Mouse (Mus musculus) forebrain, embryonic 11.5 days (tissue): ENCODE measurements around the gene Gpn1. TPM values are rescaled to one million over a fixed set of nuclear protein-coding genes. Genes with fewer than 3 reads are reported as not detected.

Source experiments
- ATAC-seq: fragments of 200-750 bp; cut with Nextera tagmentation; replicated peaks from 2 replicates; pipeline ENCODE4 v1.8.0; 2017; ENCODE audit warnings: moderate TSS enrichment; ENCODE audit not compliant: low FRiP score
- DNase-seq: peaks from one replicate; pipeline ENCODE4 v3.0.0-alpha.2; 2017; ENCODE audit warnings: low spot score
- H3K27ac ChIP-seq: fragments of 300-500 bp; sonication (generic); 2 replicates; pipeline ENCODE4 v1.5.1; 2014; ENCODE audit warnings: low read depth, low read length
- H3K27me3 ChIP-seq: fragments of 300-500 bp; sonication (generic); 2 replicates; pipeline ENCODE4 v1.6.1; 2014; ENCODE audit warnings: mild to moderate bottlenecking, low read length, mixed read lengths; ENCODE audit not compliant: control insufficient read depth, insufficient read depth
- H3K36me3 ChIP-seq: fragments of 300-500 bp; sonication (generic); 2 replicates; pipeline ENCODE4 v1.6.1; 2014; ENCODE audit warnings: mild to moderate bottlenecking, low read length, moderate library complexity, mixed read lengths; ENCODE audit not compliant: control insufficient read depth, insufficient read depth
- H3K4me1 ChIP-seq: fragments of 300-500 bp; sonication (generic); replicated peaks from 2 replicates; pipeline ENCODE4 v1.6.1; 2014; ENCODE audit warnings: low read length, mixed read lengths; ENCODE audit not compliant: control insufficient read depth, insufficient read depth
- H3K4me2 ChIP-seq: fragments of 300-500 bp; sonication (generic); 2 replicates; pipeline ENCODE4 v1.6.1; 2014; ENCODE audit warnings: low read depth, mild to moderate bottlenecking, low read length, moderate library complexity, mixed read lengths; ENCODE audit not compliant: severe bottlenecking
- H3K4me3 ChIP-seq: fragments of 300-500 bp; sonication (generic); 2 replicates; pipeline ENCODE4 v1.5.1; 2014; ENCODE audit warnings: low read depth, low read length
- H3K9ac ChIP-seq: fragments of 300-500 bp; sonication (generic); 2 replicates; pipeline ENCODE4 v1.6.1; 2014; ENCODE audit warnings: low read length
- H3K9me3 ChIP-seq: fragments of 300-500 bp; sonication (generic); 2 replicates; pipeline ENCODE4 v1.6.1; 2016; ENCODE audit warnings: low read length, mixed read lengths; ENCODE audit not compliant: control insufficient read depth
- WGBS: fragments of 180-500 bp; shearing (Covaris S2); extraction: QIAGEN DNeasy Blood & Tissue Kit; methylation state at CpG from one replicate; pipeline ENCODE4 v1.1.7; 2014; 5-methylcytosine and 5-hydroxymethylcytosine counted together
- polyA plus RNA-seq: library from polyadenylated mRNA; unstranded; fragments of >200 nt; fragmentation: Nextera tagmentation; extraction: Ambion mirVana; gene quantifications from 2 replicates; pipeline ENCODE4 v1.2.1, GENCODE M21; 2014

The Gpn1 gene
- polyA plus RNA-seq, 1 experiment from 2014 or later: 78.9 TPM

DNA sequence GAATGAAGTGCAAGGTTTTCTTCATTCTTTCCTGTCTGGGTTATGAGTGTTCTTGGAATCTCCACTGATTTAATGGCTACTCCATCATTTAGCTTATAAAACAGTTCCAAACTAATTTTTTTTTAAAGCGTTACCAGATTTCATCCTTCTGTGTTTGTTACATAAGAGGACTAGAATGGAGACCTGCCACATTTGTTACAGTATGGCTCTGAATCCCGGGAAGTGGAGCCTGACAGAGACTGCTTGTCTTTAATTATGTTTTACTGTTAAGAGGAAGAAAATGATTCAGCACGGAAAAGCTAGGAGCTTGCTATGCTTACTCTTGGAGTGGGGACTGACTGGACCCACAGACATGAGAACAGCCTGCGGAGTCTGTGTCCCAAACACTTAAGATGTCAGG lies 14.0 kb upstream of the Gpn1 start:
- H3K4me1 ChIP-seq: no peaks in the 10 kb centered on the region
- H3K36me3 ChIP-seq: peaks cover 5% of the 10 kb centered on the region; the same call in 1 of the 2 replicates
- DNase-seq (no peak), ATAC-seq (no peak)
- H3K4me3 ChIP-seq: no peak overlapping the region
- no peak overlapping the region for H3K9ac ChIP-seq
- H3K27me3 ChIP-seq: no peaks in the 10 kb centered on the region
- H3K4me2 ChIP-seq: no peak overlapping the region
- WGBS: 91% methylated on average over 4 of the region's 4 CpGs
- no peaks in the 10 kb centered on the region for H3K9me3 ChIP-seq
- no peak overlapping the region for H3K27ac ChIP-seq

DNA sequence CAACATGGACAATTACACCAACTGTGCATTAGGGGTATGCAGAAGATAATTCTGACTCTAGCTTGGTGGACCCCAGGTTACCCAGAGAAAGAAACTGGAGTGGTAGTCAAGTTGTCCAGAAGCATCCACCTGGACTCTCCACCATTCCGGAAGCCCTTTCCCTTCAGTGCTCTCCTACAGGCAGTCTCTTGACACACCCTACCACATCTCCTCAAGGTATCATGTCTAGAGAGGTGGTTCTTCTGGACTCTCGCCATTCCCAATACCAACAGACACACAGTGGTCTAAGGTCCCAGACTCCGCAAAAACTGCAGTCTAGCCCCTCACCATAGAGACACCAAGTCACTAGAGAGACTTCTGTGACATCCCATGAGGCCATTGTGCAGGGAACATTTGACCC lies 9.1 kb upstream of the Gpn1 start, which contains the start of gene 4930548H24Rik:
TSS of gene 4930548H24Rik (plus strand) at position 301 of the 400 bp plus-strand sequence.
- Histone ChIP-seq H3K9ac (no peak within 1 kb of the TSS), H3K36me3 (no peaks in the 10 kb centered on the region; the same call in 1 of the 2 replicates), H3K9me3 (no peaks in the 10 kb centered on the region), H3K27me3 (no peaks in the 10 kb centered on the region), H3K4me1 (no peaks in the 10 kb centered on the region), H3K4me2 (no peak within 1 kb of the TSS), H3K4me3 (no peak within 1 kb of the TSS), H3K27ac (no peak within 1 kb of the TSS)
- WGBS: 94% methylated on average over 3 of the region's 3 CpGs
- DNase-seq (no peak), ATAC-seq (no peak)

DNA sequence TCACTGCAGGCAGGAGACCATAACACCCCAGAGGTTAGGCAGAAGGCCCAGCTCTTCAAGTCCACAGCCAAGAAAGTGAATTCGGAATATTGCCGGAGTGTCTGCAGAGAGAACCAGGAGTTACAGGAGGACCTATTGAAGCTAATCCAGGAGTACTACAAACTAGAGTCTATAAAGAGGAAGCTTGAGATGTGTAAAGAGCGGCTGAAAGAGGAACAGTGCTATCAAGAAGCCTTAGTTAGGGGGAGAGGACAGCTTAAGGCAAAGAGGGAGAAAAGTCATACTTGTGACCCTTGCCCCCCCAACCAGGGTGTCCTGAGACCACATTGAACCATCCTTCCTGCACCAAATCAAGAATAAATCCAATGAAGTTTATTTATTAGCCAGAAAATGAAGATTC lies 6.7 kb upstream of the Gpn1 start:
- H3K4me2 ChIP-seq: no peak overlapping the region
- no peaks in the 10 kb centered on the region for H3K27me3 ChIP-seq

DNA sequence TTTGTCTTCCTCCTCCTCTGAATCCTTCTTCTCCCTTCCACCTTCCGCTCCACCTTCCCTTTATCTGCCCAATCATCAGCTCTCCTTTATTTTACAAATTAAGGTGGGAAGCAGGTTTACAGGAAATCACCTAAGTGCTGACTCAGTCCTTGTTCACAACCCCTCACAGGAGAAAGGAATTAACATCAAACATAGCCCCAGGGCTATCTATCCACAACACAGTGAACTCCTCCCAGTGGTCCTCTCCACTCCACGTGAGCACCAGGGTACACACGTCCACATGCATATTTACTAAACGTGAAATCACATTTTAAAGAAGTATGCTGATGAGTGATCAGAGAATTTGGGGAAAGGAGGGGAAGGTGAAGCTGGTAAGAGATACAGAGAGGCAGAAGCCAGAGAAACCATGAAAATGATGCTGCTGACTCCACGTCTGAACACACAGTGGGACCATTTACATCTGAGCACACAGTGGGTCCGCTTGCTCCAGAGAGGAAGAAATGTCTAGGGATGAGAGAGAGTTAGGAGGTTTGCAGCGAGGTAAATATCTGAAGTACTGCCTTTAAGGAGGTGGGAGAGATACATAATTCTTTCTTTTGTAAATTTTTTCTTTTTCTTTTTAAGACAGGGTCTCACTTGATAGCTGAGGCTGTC lies 5.3 kb upstream of the Gpn1 start:
- Histone ChIP-seq H3K4me1 (no peaks in the 10 kb centered on the region), H3K36me3 (no peaks in the 10 kb centered on the region), H3K27me3 (no peaks in the 10 kb centered on the region), H3K27ac (no peak overlapping the region), H3K9me3 (no peaks in the 10 kb centered on the region), H3K9ac (no peak overlapping the region), H3K4me3 (no peak overlapping the region), H3K4me2 (no peak overlapping the region)
- 71% methylated on average over 7 of the region's 7 CpGs for WGBS
- no peak for DNase-seq
- ATAC-seq: no peak

More for the DNA sequence above, 6.7 kb upstream of the Gpn1 start:
- DNase-seq (no peak), ATAC-seq (no peak)
- H3K4me1 ChIP-seq: no peaks in the 10 kb centered on the region
- H3K4me3 ChIP-seq: no peak overlapping the region
- H3K9ac ChIP-seq: no peak overlapping the region
- H3K36me3 ChIP-seq: no peaks in the 10 kb centered on the region
- WGBS: 91% methylated on average over 3 of the region's 3 CpGs
- no peak overlapping the region for H3K27ac ChIP-seq
- no peaks in the 10 kb centered on the region for H3K9me3 ChIP-seq

DNA sequence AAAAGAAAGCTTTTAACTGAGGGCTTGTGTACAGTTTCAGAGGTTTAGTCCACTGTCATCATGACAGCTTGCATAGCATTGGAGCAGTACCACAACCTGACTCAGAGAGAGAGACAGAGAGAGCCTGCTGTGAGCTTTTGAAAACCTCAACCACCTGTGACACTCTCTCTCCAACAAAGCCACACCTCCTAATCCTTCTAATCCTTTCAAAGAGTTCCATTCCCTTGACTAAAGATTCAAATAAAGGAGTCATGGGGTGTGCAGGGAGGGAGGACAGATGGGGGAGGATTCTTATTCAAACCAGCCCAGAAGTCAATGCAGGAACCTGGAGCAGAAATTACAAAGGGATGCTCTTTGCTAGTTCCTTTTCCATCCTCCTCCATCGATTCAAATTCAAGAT lies 2.5 kb upstream of the Gpn1 start:
- Histone ChIP-seq H3K36me3 (no peaks in the 10 kb centered on the region), H3K27ac (no peak overlapping the region), H3K4me2 (no peak overlapping the region), H3K4me3 (no peak overlapping the region), H3K9ac (no peak overlapping the region), H3K9me3 (no peaks in the 10 kb centered on the region), H3K4me1 (peaks cover 4% of the 10 kb centered on the region; the same call in 1 of the 2 replicates), H3K27me3 (no peaks in the 10 kb centered on the region)
- ATAC-seq (no peak), DNase-seq (no peak)
- 55% methylated on average over 1 of the region's 1 CpGs for WGBS

DNA sequence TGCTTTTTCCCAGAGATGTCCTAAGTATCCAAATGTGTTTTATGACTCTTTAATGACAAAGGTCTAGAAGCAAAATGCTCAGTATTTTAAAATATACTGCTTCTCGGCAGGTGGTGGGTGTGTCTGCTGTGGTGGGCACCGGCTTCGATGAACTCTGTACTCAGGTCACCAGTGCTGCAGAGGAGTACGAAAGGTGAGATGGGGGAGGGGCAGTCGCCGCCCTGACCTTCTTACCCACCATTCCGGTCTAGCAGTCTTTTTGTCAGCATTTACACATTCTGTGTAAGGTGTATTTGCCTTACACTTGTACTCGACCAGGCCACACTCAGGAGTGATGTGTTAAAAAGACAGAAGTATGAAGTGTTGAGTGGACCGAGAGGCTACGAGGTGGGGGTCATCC lies 10.3 kb downstream of the Gpn1 start:
- H3K4me3 ChIP-seq: no peak overlapping the region
- H3K4me2 ChIP-seq: no peak overlapping the region
- H3K36me3 ChIP-seq: peaks cover 12% of the 10 kb centered on the region
- no peak overlapping the region for H3K9ac ChIP-seq
- no peaks in the 10 kb centered on the region for H3K27me3 ChIP-seq
- DNase-seq (no peak), ATAC-seq (no peak)
- WGBS: 95% methylated on average over 10 of the region's 10 CpGs
- no peak overlapping the region for H3K27ac ChIP-seq
- H3K9me3 ChIP-seq: no peaks in the 10 kb centered on the region
- H3K4me1 ChIP-seq: no peaks in the 10 kb centered on the region

DNA sequence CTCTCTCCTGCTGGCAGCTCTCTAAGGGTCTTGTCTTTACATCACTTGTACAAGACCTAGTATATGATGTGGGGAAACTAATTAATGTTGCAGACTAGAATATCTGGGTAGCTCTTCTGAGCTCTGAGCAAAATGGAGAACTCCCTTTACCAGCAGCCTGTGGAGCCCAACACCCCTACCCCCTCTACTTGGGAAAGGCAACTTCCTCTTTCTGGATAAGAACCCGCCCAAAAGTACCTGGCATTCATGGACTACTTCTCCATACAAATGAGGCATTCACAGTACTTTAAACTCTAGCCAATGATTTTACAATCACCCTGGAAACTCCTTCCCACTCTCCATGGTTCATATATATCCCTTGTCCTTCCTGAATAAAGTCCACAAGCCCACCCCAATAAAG lies 17.9 kb downstream of the Gpn1 start:
- H3K9ac ChIP-seq: no peak overlapping the region
- ATAC-seq (no peak), DNase-seq (no peak)
- H3K4me3 ChIP-seq: no peak overlapping the region
- no peaks in the 10 kb centered on the region for H3K4me1 ChIP-seq
- no peaks in the 10 kb centered on the region for H3K9me3 ChIP-seq
- no peak overlapping the region for H3K27ac ChIP-seq
- H3K27me3 ChIP-seq: no peaks in the 10 kb centered on the region
- peaks cover 5% of the 10 kb centered on the region for H3K36me3 ChIP-seq
- WGBS: 82% methylated on average over 1 of the region's 1 CpGs
- no peak overlapping the region for H3K4me2 ChIP-seq

DNA sequence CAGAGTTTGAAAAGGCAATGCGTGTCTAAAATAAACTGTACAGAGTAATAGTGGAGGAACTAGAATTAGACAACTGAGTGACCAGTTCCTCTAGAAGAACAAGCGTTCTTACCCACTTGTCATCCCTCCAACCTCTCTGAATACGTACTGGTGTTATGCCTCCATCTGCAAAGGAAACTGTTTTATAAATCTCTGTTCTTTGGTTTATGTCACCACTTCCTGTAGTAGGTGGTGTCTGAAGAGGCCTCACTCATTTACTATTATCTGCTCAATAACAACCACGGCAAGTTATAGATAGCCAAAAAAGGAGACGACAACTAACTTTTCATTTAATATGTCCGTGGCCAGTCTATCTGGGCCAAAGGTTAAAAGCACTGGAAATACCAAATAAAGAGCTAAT lies 26.0 kb downstream of the Gpn1 start:
- Histone ChIP-seq H3K4me1 (no peaks in the 10 kb centered on the region), H3K36me3 (peaks cover 2% of the 10 kb centered on the region), H3K9ac (no peak overlapping the region), H3K4me2 (no peak overlapping the region), H3K4me3 (no peak overlapping the region), H3K27ac (no peak overlapping the region), H3K27me3 (no peaks in the 10 kb centered on the region), H3K9me3 (no peaks in the 10 kb centered on the region)
- ATAC-seq (no peak), DNase-seq (no peak)
- 95% methylated on average over 6 of the region's 6 CpGs for WGBS
